Mouse (Mus musculus): ENCODE results near the gene Rmi2. TPM values are rescaled to one million over a fixed set of nuclear protein-coding genes. Genes with fewer than 3 reads are reported as not detected.

Rmi2 gene
- polyA plus RNA-seq, 1 experiment from 2014 or later = 3.9 TPM

- H3K4me1 ChIP-seq = peaks cover 3% of the 10 kb centered on the region; the same call in 1 of the 2 replicates
- H3K4me3 ChIP-seq = no peak within 1 kb of the TSS
- no peak within 1 kb of the TSS for H3K27ac ChIP-seq
- no peak within 1 kb of the TSS for H3K9ac ChIP-seq
- no peak within 1 kb of the TSS for H3K4me2 ChIP-seq
- H3K9me3 ChIP-seq = no peaks in the 10 kb centered on the region
- no peaks in the 10 kb centered on the region for H3K27me3 ChIP-seq
- no peak for ATAC-seq (ENCODE audit: insufficient number of reproducible peaks, insufficient read depth, low FRiP score, low TSS enrichment, low read depth)
- WGBS = 70% methylated on average over 10 of the region's 10 CpGs
- no peaks in the 10 kb centered on the region for H3K36me3 ChIP-seq
Observed at GRCm38 (mm10) chr16:10805789-10806527, 28.9 kb upstream of the Rmi2 start, which contains the start of gene Prm1. TSS of gene Prm1 (minus strand) at chr16:10805839.

GRCm38 (mm10) chr16:10810376-10810775 is 24.5 kb upstream of the Rmi2 start:
- H3K4me3 ChIP-seq = no peak overlapping the region
- ATAC-seq (ENCODE audit: insufficient number of reproducible peaks, insufficient read depth, low FRiP score, low TSS enrichment, low read depth) = no peak
- no peaks in the 10 kb centered on the region for H3K27me3 ChIP-seq

GRCm38 (mm10) chr16:10812865-10813371 is 21.9 kb upstream of the Rmi2 start, which contains the start of gene Gm11172:
TSS of gene Gm11172 (plus strand) at chr16:10812915.
- Histone ChIP-seq H3K4me2 (no peak within 1 kb of the TSS), H3K27me3 (no peaks in the 10 kb centered on the region), H3K36me3 (no peaks in the 10 kb centered on the region), H3K9me3 (no peaks in the 10 kb centered on the region), H3K27ac (no peak within 1 kb of the TSS), H3K4me1 (0 out of 2 replicates have a peak, but pooled peaks cover 6% of the 10 kb centered on the region), H3K9ac (no peak within 1 kb of the TSS), H3K4me3 (no peak within 1 kb of the TSS)
- WGBS = 92% methylated on average over 2 of the region's 2 CpGs
- ATAC-seq (ENCODE audit: insufficient number of reproducible peaks, insufficient read depth, low FRiP score, low TSS enrichment, low read depth) = no peak

More at GRCm38 (mm10) chr16:10810376-10810775, 24.5 kb upstream of the Rmi2 start:
- Histone ChIP-seq H3K9me3 (no peaks in the 10 kb centered on the region), H3K27ac (no peak overlapping the region), H3K9ac (no peak overlapping the region), H3K4me1 (peaks cover 9% of the 10 kb centered on the region; the same call in 1 of the 2 replicates), H3K4me2 (no peak overlapping the region), H3K36me3 (no peaks in the 10 kb centered on the region)
- WGBS = 85% methylated on average over 1 of the region's 1 CpGs

GRCm38 (mm10) chr16:10813726-10814125 is 21.1 kb upstream of the Rmi2 start:
- Histone ChIP-seq H3K36me3 (no peaks in the 10 kb centered on the region), H3K9me3 (no peaks in the 10 kb centered on the region), H3K9ac (no peak overlapping the region), H3K4me1 (0 out of 2 replicates have a peak, but pooled peaks cover 6% of the 10 kb centered on the region), H3K27ac (no peak overlapping the region), H3K4me2 (no peak overlapping the region), H3K27me3 (no peaks in the 10 kb centered on the region), H3K4me3 (no peak overlapping the region)
- no peak for ATAC-seq (ENCODE audit: insufficient number of reproducible peaks, insufficient read depth, low FRiP score, low TSS enrichment, low read depth)
- WGBS = 77% methylated on average over 4 of the region's 4 CpGs

GRCm38 (mm10) chr16:10814864-10815263 is 20.0 kb upstream of the Rmi2 start:
- Histone ChIP-seq H3K4me3 (no peak overlapping the region), H3K36me3 (no peaks in the 10 kb centered on the region), H3K4me1 (0 out of 2 replicates have a peak, but pooled peaks cover 6% of the 10 kb centered on the region), H3K4me2 (no peak overlapping the region), H3K9ac (no peak overlapping the region), H3K27ac (no peak overlapping the region), H3K27me3 (no peaks in the 10 kb centered on the region), H3K9me3 (no peaks in the 10 kb centered on the region)
- ATAC-seq (ENCODE audit: insufficient number of reproducible peaks, insufficient read depth, low FRiP score, low TSS enrichment, low read depth) = no peak
- WGBS = 87% methylated on average over 4 of the region's 4 CpGs

- ATAC-seq (ENCODE audit: insufficient number of reproducible peaks, insufficient read depth, low FRiP score, low TSS enrichment, low read depth) = no peak
- 87% methylated on average over 4 of the region's 4 CpGs for WGBS
- H3K9me3 ChIP-seq = no peaks in the 10 kb centered on the region
- no peak overlapping the region for H3K4me2 ChIP-seq
- no peak overlapping the region for H3K27ac ChIP-seq
- peaks cover 11% of the 10 kb centered on the region; the same call in 1 of the 2 replicates for H3K4me1 ChIP-seq
- H3K4me3 ChIP-seq = no peak overlapping the region
- H3K27me3 ChIP-seq = no peaks in the 10 kb centered on the region
- no peak overlapping the region for H3K9ac ChIP-seq
- H3K36me3 ChIP-seq = no peaks in the 10 kb centered on the region
Observed at GRCm38 (mm10) chr16:10818579-10819135, 16.2 kb upstream of the Rmi2 start.

- Histone ChIP-seq H3K9ac (no peak overlapping the region), H3K9me3 (no peaks in the 10 kb centered on the region), H3K36me3 (no peaks in the 10 kb centered on the region), H3K27ac (no peak overlapping the region), H3K4me2 (no peak overlapping the region), H3K4me3 (no peak overlapping the region), H3K27me3 (no peaks in the 10 kb centered on the region), H3K4me1 (peaks cover 5% of the 10 kb centered on the region; the same call in 1 of the 2 replicates)
- no peak for ATAC-seq (ENCODE audit: insufficient number of reproducible peaks, insufficient read depth, low FRiP score, low TSS enrichment, low read depth)
- 71% methylated on average over 3 of the region's 3 CpGs for WGBS
Observed at GRCm38 (mm10) chr16:10819966-10820365, 14.9 kb upstream of the Rmi2 start.

GRCm38 (mm10) chr16:10821387-10821786 is 13.5 kb upstream of the Rmi2 start:
- no peaks in the 10 kb centered on the region for H3K36me3 ChIP-seq
- H3K4me1 ChIP-seq = peaks cover 10% of the 10 kb centered on the region; the same call in 1 of the 2 replicates
- H3K4me3 ChIP-seq = no peak overlapping the region
- no peak overlapping the region for H3K4me2 ChIP-seq
- no peak overlapping the region for H3K27ac ChIP-seq
- no peak overlapping the region for H3K9ac ChIP-seq
- H3K9me3 ChIP-seq = no peaks in the 10 kb centered on the region
- ATAC-seq (ENCODE audit: insufficient number of reproducible peaks, insufficient read depth, low FRiP score, low TSS enrichment, low read depth) = no peak
- 38% methylated on average over 4 of the region's 4 CpGs for WGBS
- H3K27me3 ChIP-seq = no peaks in the 10 kb centered on the region

GRCm38 (mm10) chr16:10824536-10824935 is 10.3 kb upstream of the Rmi2 start:
- H3K4me3 ChIP-seq = no peak overlapping the region
- no peaks in the 10 kb centered on the region for H3K9me3 ChIP-seq
- H3K27ac ChIP-seq = no peak overlapping the region
- no peak for ATAC-seq (ENCODE audit: insufficient number of reproducible peaks, insufficient read depth, low FRiP score, low TSS enrichment, low read depth)
- 89% methylated on average over 1 of the region's 1 CpGs for WGBS
- no peak overlapping the region for H3K4me2 ChIP-seq
- H3K27me3 ChIP-seq = no peaks in the 10 kb centered on the region
- peaks cover 10% of the 10 kb centered on the region; the same call in 1 of the 2 replicates for H3K4me1 ChIP-seq
- H3K9ac ChIP-seq = no peak overlapping the region
- H3K36me3 ChIP-seq = no peaks in the 10 kb centered on the region

GRCm38 (mm10) chr16:10825840-10826239 is 9.0 kb upstream of the Rmi2 start:
- peaks cover 10% of the 10 kb centered on the region; the same call in 1 of the 2 replicates for H3K4me1 ChIP-seq
- H3K4me2 ChIP-seq = no peak overlapping the region
- H3K27ac ChIP-seq = no peak overlapping the region
- H3K36me3 ChIP-seq = no peaks in the 10 kb centered on the region
- WGBS = 72% methylated on average over 4 of the region's 4 CpGs
- ATAC-seq (ENCODE audit: insufficient number of reproducible peaks, insufficient read depth, low FRiP score, low TSS enrichment, low read depth) = no peak
- H3K9me3 ChIP-seq = no peaks in the 10 kb centered on the region
- H3K27me3 ChIP-seq = no peaks in the 10 kb centered on the region
- no peak overlapping the region for H3K9ac ChIP-seq
- no peak overlapping the region for H3K4me3 ChIP-seq

- 88% methylated on average over 9 of the region's 9 CpGs for WGBS
- no peak overlapping the region for H3K27ac ChIP-seq
- H3K27me3 ChIP-seq = no peaks in the 10 kb centered on the region
- H3K4me1 ChIP-seq = 0 out of 2 replicates have a peak, but pooled peaks cover 5% of the 10 kb centered on the region
- no peak overlapping the region for H3K4me2 ChIP-seq
- no peaks in the 10 kb centered on the region for H3K9me3 ChIP-seq
- no peak overlapping the region for H3K4me3 ChIP-seq
- no peaks in the 10 kb centered on the region for H3K36me3 ChIP-seq
- H3K9ac ChIP-seq = no peak overlapping the region
- ATAC-seq (ENCODE audit: insufficient number of reproducible peaks, insufficient read depth, low FRiP score, low TSS enrichment, low read depth) = no peak
Observed at GRCm38 (mm10) chr16:10827269-10827668, 7.6 kb upstream of the Rmi2 start.
